Mouse (Mus musculus): ENCODE data around the gene Hes7. TPM values are rescaled to one million over a fixed set of nuclear protein-coding genes. Genes with fewer than 3 reads are reported as not detected.

Hes7 gene
- polyA plus RNA-seq, 1 experiment from 2014 or later, result 0.64 TPM

GRCm38 (mm10) chr11:69075764-69076479 is 44.3 kb upstream of the Hes7 start:
- ATAC-seq (replicated peaks; ENCODE audit: insufficient number of reproducible peaks, low FRiP score, low TSS enrichment), result no peak
- Histone ChIP-seq H3K9me3 (replicated peaks; ENCODE audit: control insufficient read depth, low read length) (no peaks in the 10 kb centered on the region), H3K27me3 (ENCODE audit: control insufficient read depth, insufficient read depth, low read length) (no peaks in the 10 kb centered on the region), H3K9ac (ENCODE audit: low read depth, low read length) (no peak overlapping the region), H3K4me2 (no peak overlapping the region), H3K4me3 (ENCODE audit: low read depth, low read length) (no peak overlapping the region), H3K4me1 (ENCODE audit: control insufficient read depth, insufficient read depth, low read length) (peaks cover 17% of the 10 kb centered on the region), H3K27ac (ENCODE audit: low read depth, low read length) (no peak overlapping the region), H3K36me3 (ENCODE audit: control insufficient read depth, insufficient read depth, low read length) (no peaks in the 10 kb centered on the region)
- WGBS (ENCODE audit: insufficient replicate concordance), result 48% methylated on average over 8 of the region's 9 CpGs

GRCm38 (mm10) chr11:69076572-69076971 is 43.6 kb upstream of the Hes7 start:
- Histone ChIP-seq H3K27me3 (ENCODE audit: control insufficient read depth, insufficient read depth, low read length) (no peaks in the 10 kb centered on the region), H3K9ac (ENCODE audit: low read depth, low read length) (no peak overlapping the region), H3K4me1 (ENCODE audit: control insufficient read depth, insufficient read depth, low read length) (peaks cover 12% of the 10 kb centered on the region), H3K36me3 (ENCODE audit: control insufficient read depth, insufficient read depth, low read length) (no peaks in the 10 kb centered on the region), H3K27ac (ENCODE audit: low read depth, low read length) (no peak overlapping the region), H3K4me2 (no peak overlapping the region), H3K4me3 (ENCODE audit: low read depth, low read length) (no peak overlapping the region), H3K9me3 (replicated peaks; ENCODE audit: control insufficient read depth, low read length) (no peaks in the 10 kb centered on the region)
- WGBS (ENCODE audit: insufficient replicate concordance), result 79% methylated on average over 5 of the region's 5 CpGs
- no peak for ATAC-seq (replicated peaks; ENCODE audit: insufficient number of reproducible peaks, low FRiP score, low TSS enrichment)

GRCm38 (mm10) chr11:69077316-69077715 is 42.9 kb upstream of the Hes7 start:
- no peak overlapping the region for H3K9ac ChIP-seq (ENCODE audit: low read depth, low read length)
- no peak overlapping the region for H3K27ac ChIP-seq (ENCODE audit: low read depth, low read length)
- ATAC-seq (replicated peaks; ENCODE audit: insufficient number of reproducible peaks, low FRiP score, low TSS enrichment), result no peak
- no peak overlapping the region for H3K4me3 ChIP-seq (ENCODE audit: low read depth, low read length)
- H3K9me3 ChIP-seq (replicated peaks; ENCODE audit: control insufficient read depth, low read length), result no peaks in the 10 kb centered on the region
- no peaks in the 10 kb centered on the region for H3K36me3 ChIP-seq (ENCODE audit: control insufficient read depth, insufficient read depth, low read length)
- WGBS (ENCODE audit: insufficient replicate concordance), result 74% methylated on average over 9 of the region's 9 CpGs
- peaks cover 10% of the 10 kb centered on the region for H3K4me1 ChIP-seq (ENCODE audit: control insufficient read depth, insufficient read depth, low read length)
- no peaks in the 10 kb centered on the region for H3K27me3 ChIP-seq (ENCODE audit: control insufficient read depth, insufficient read depth, low read length)
- H3K4me2 ChIP-seq, result no peak overlapping the region

GRCm38 (mm10) chr11:69078041-69078440 is 42.2 kb upstream of the Hes7 start:
- Histone ChIP-seq H3K4me2 (no peak overlapping the region), H3K9ac (ENCODE audit: low read depth, low read length) (no peak overlapping the region), H3K4me3 (ENCODE audit: low read depth, low read length) (no peak overlapping the region), H3K36me3 (ENCODE audit: control insufficient read depth, insufficient read depth, low read length) (no peaks in the 10 kb centered on the region), H3K27ac (ENCODE audit: low read depth, low read length) (no peak overlapping the region), H3K4me1 (ENCODE audit: control insufficient read depth, insufficient read depth, low read length) (peaks cover 7% of the 10 kb centered on the region), H3K9me3 (replicated peaks; ENCODE audit: control insufficient read depth, low read length) (no peaks in the 10 kb centered on the region), H3K27me3 (ENCODE audit: control insufficient read depth, insufficient read depth, low read length) (no peaks in the 10 kb centered on the region)
- no peak for ATAC-seq (replicated peaks; ENCODE audit: insufficient number of reproducible peaks, low FRiP score, low TSS enrichment)
- 69% methylated on average over 6 of the region's 6 CpGs for WGBS (ENCODE audit: insufficient replicate concordance)

- H3K4me3 ChIP-seq (ENCODE audit: low read depth, low read length), result no peak overlapping the region
- ATAC-seq (replicated peaks; ENCODE audit: insufficient number of reproducible peaks, low FRiP score, low TSS enrichment), result no peak
- H3K9me3 ChIP-seq (replicated peaks; ENCODE audit: control insufficient read depth, low read length), result no peaks in the 10 kb centered on the region
- no peaks in the 10 kb centered on the region for H3K27me3 ChIP-seq (ENCODE audit: control insufficient read depth, insufficient read depth, low read length)
- H3K27ac ChIP-seq (ENCODE audit: low read depth, low read length), result no peak overlapping the region
- H3K4me1 ChIP-seq (ENCODE audit: control insufficient read depth, insufficient read depth, low read length), result peaks cover 4% of the 10 kb centered on the region; the same call in 1 of the 2 replicates
- no peaks in the 10 kb centered on the region for H3K36me3 ChIP-seq (ENCODE audit: control insufficient read depth, insufficient read depth, low read length)
- WGBS (ENCODE audit: insufficient replicate concordance), result 61% methylated on average over 5 of the region's 5 CpGs
- H3K4me2 ChIP-seq, result no peak overlapping the region
- no peak overlapping the region for H3K9ac ChIP-seq (ENCODE audit: low read depth, low read length)
These were observed 41.3 kb upstream of the Hes7 start for GRCm38 (mm10) chr11:69078805-69079438.

- 77% methylated on average over 15 of the region's 15 CpGs for WGBS (ENCODE audit: insufficient replicate concordance)
- Histone ChIP-seq H3K4me2 (no peak overlapping the region), H3K27me3 (ENCODE audit: control insufficient read depth, insufficient read depth, low read length) (no peaks in the 10 kb centered on the region), H3K9ac (ENCODE audit: low read depth, low read length) (no peak overlapping the region), H3K36me3 (ENCODE audit: control insufficient read depth, insufficient read depth, low read length) (no peaks in the 10 kb centered on the region), H3K4me1 (ENCODE audit: control insufficient read depth, insufficient read depth, low read length) (no peaks in the 10 kb centered on the region), H3K4me3 (ENCODE audit: low read depth, low read length) (no peak overlapping the region), H3K27ac (ENCODE audit: low read depth, low read length) (no peak overlapping the region), H3K9me3 (replicated peaks; ENCODE audit: control insufficient read depth, low read length) (no peaks in the 10 kb centered on the region)
- no peak for ATAC-seq (replicated peaks; ENCODE audit: insufficient number of reproducible peaks, low FRiP score, low TSS enrichment)
These were observed 39.9 kb upstream of the Hes7 start for GRCm38 (mm10) chr11:69080102-69080854.

- H3K27me3 ChIP-seq (ENCODE audit: control insufficient read depth, insufficient read depth, low read length), result no peaks in the 10 kb centered on the region
- 83% methylated on average over 8 of the region's 8 CpGs for WGBS (ENCODE audit: insufficient replicate concordance)
These were observed 39.4 kb upstream of the Hes7 start for GRCm38 (mm10) chr11:69080855-69081222.

GRCm38 (mm10) chr11:69081613-69082012 is 38.6 kb upstream of the Hes7 start:
- Histone ChIP-seq H3K9me3 (replicated peaks; ENCODE audit: control insufficient read depth, low read length) (no peaks in the 10 kb centered on the region), H3K9ac (ENCODE audit: low read depth, low read length) (no peak overlapping the region), H3K27ac (ENCODE audit: low read depth, low read length) (no peak overlapping the region), H3K27me3 (ENCODE audit: control insufficient read depth, insufficient read depth, low read length) (no peaks in the 10 kb centered on the region), H3K4me1 (ENCODE audit: control insufficient read depth, insufficient read depth, low read length) (peaks cover 4% of the 10 kb centered on the region), H3K4me3 (ENCODE audit: low read depth, low read length) (no peak overlapping the region), H3K4me2 (no peak overlapping the region), H3K36me3 (ENCODE audit: control insufficient read depth, insufficient read depth, low read length) (no peaks in the 10 kb centered on the region)
- no peak for ATAC-seq (replicated peaks; ENCODE audit: insufficient number of reproducible peaks, low FRiP score, low TSS enrichment)
- 74% methylated on average over 7 of the region's 7 CpGs for WGBS (ENCODE audit: insufficient replicate concordance)

More at GRCm38 (mm10) chr11:69080855-69081222, 39.4 kb upstream of the Hes7 start:
- Histone ChIP-seq H3K4me1 (ENCODE audit: control insufficient read depth, insufficient read depth, low read length) (no peaks in the 10 kb centered on the region), H3K4me2 (no peak overlapping the region), H3K9me3 (replicated peaks; ENCODE audit: control insufficient read depth, low read length) (no peaks in the 10 kb centered on the region), H3K4me3 (ENCODE audit: low read depth, low read length) (no peak overlapping the region), H3K27ac (ENCODE audit: low read depth, low read length) (no peak overlapping the region), H3K36me3 (ENCODE audit: control insufficient read depth, insufficient read depth, low read length) (no peaks in the 10 kb centered on the region), H3K9ac (ENCODE audit: low read depth, low read length) (no peak overlapping the region)
- no peak for ATAC-seq (replicated peaks; ENCODE audit: insufficient number of reproducible peaks, low FRiP score, low TSS enrichment)
